Mouse (Mus musculus): ENCODE results near the gene Nlrc5. TPM values are rescaled to one million over a fixed set of nuclear protein-coding genes. Genes with fewer than 3 reads are reported as not detected.

Nlrc5 gene
- polyA plus RNA-seq, 1 experiment from 2014 or later, result 0.45 TPM

DNA sequence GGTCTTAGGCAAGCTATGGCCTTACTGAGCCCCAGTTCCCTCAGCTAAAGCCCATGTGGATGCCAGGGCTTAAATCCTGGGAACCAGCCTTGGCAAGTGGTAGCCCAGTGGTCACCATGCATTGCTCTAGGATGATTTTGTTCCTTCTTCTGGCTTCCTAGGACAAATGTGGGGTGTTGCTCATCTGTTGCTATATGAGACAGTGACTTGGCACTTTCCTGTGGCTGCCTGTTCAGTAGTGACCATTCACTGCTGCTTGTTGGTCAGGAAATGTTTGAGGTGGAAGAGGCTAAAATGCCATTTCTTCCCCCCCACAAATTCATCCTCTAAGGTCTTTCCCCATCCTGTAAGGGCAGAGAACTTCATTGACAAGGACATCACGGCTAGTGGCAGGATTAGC is 135.3 kb downstream of the Nlrc5 start:
- Histone ChIP-seq H3K27me3 (ENCODE audit: control insufficient read depth, insufficient read depth, low read depth, low read length) (no peaks in the 10 kb centered on the region), H3K4me3 (ENCODE audit: low read length) (no peak overlapping the region), H3K27ac (ENCODE audit: low read length) (no peak overlapping the region), H3K4me2 (ENCODE audit: low read depth, low read length) (no peak overlapping the region), H3K4me1 (replicated peaks; ENCODE audit: control insufficient read depth, insufficient read depth, low read length) (no peaks in the 10 kb centered on the region), H3K36me3 (ENCODE audit: control insufficient read depth, insufficient read depth, low read length) (peaks cover under 1% of the 10 kb centered on the region; the same call in 1 of the 2 replicates), H3K9me3 (ENCODE audit: control insufficient read depth, low read length) (no peaks in the 10 kb centered on the region), H3K9ac (ENCODE audit: low read length) (no peak overlapping the region)
- 73% methylated on average over 1 of the region's 1 CpGs for WGBS
- no peak for ATAC-seq (ENCODE audit: low read depth)

- H3K4me1 ChIP-seq (replicated peaks; ENCODE audit: control insufficient read depth, insufficient read depth, low read length), result no peaks in the 10 kb centered on the region
- no peak overlapping the region for H3K9ac ChIP-seq (ENCODE audit: low read length)
- H3K4me3 ChIP-seq (ENCODE audit: low read length), result no peak overlapping the region
- no peaks in the 10 kb centered on the region for H3K27me3 ChIP-seq (ENCODE audit: control insufficient read depth, insufficient read depth, low read depth, low read length)
- WGBS, result 77% methylated on average over 2 of the region's 2 CpGs
- no peak overlapping the region for H3K4me2 ChIP-seq (ENCODE audit: low read depth, low read length)
- H3K27ac ChIP-seq (ENCODE audit: low read length), result no peak overlapping the region
- no peak for ATAC-seq (ENCODE audit: low read depth)
- H3K9me3 ChIP-seq (ENCODE audit: control insufficient read depth, low read length), result no peaks in the 10 kb centered on the region
- peaks cover 8% of the 10 kb centered on the region for H3K36me3 ChIP-seq (ENCODE audit: control insufficient read depth, insufficient read depth, low read length)
Measured at GRCm38 (mm10) chr8:94571896-94572295, 137.7 kb downstream of the Nlrc5 start.

- no peaks in the 10 kb centered on the region for H3K9me3 ChIP-seq (ENCODE audit: control insufficient read depth, low read length)
- 85% methylated on average over 16 of the region's 16 CpGs for WGBS
- no peaks in the 10 kb centered on the region for H3K27me3 ChIP-seq (ENCODE audit: control insufficient read depth, insufficient read depth, low read depth, low read length)
- H3K36me3 ChIP-seq (ENCODE audit: control insufficient read depth, insufficient read depth, low read length), result peaks cover 23% of the 10 kb centered on the region
- no peak for ATAC-seq (ENCODE audit: low read depth)
- H3K27ac ChIP-seq (ENCODE audit: low read length), result no peak overlapping the region
- H3K4me3 ChIP-seq (ENCODE audit: low read length), result no peak overlapping the region
- no peaks in the 10 kb centered on the region for H3K4me1 ChIP-seq (replicated peaks; ENCODE audit: control insufficient read depth, insufficient read depth, low read length)
- no peak overlapping the region for H3K4me2 ChIP-seq (ENCODE audit: low read depth, low read length)
- H3K9ac ChIP-seq (ENCODE audit: low read length), result no peak overlapping the region
Measured at GRCm38 (mm10) chr8:94574159-94574907, 140.2 kb downstream of the Nlrc5 start.

DNA sequence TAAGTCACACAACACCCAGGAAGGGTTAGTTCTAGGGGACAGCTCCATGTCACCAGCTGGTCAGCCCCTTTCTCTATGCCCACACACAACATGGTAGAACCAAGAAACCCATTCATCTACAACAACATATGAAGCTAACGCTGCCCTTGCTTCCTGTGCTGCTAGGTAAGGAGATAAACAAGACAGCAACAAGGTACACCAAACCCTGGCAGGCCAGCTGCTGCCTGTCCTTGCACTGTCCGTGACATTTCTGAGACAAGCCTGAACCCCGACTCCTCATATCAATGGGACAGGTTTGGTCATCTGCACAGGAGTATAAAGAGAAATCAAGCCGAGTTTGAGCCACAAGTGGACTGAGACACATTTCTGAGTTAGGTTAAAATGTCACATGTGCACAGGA is 141.0 kb downstream of the Nlrc5 start:
- H3K4me2 ChIP-seq (ENCODE audit: low read depth, low read length), result no peak overlapping the region
- no peak overlapping the region for H3K9ac ChIP-seq (ENCODE audit: low read length)
- no peaks in the 10 kb centered on the region for H3K9me3 ChIP-seq (ENCODE audit: control insufficient read depth, low read length)
- no peaks in the 10 kb centered on the region for H3K27me3 ChIP-seq (ENCODE audit: control insufficient read depth, insufficient read depth, low read depth, low read length)
- no peak overlapping the region for H3K27ac ChIP-seq (ENCODE audit: low read length)
- peaks cover 23% of the 10 kb centered on the region for H3K36me3 ChIP-seq (ENCODE audit: control insufficient read depth, insufficient read depth, low read length)
- 87% methylated on average over 4 of the region's 4 CpGs for WGBS
- no peaks in the 10 kb centered on the region for H3K4me1 ChIP-seq (replicated peaks; ENCODE audit: control insufficient read depth, insufficient read depth, low read length)
- ATAC-seq (ENCODE audit: low read depth), result no peak
- no peak overlapping the region for H3K4me3 ChIP-seq (ENCODE audit: low read length)

Small RNA genes within 50 kb of the gene (microRNA-seq; reads per million reads assigned to microRNA genes)
- not detected for gene Mir7072

Other genes with a start within 250 kb of the Nlrc5 start
- gene Nup93, start 219.8 kb upstream of the Nlrc5 start, polyA plus RNA-seq (2015; fragmentation: Nextera tagmentation; extraction: Ambion mirVana), result 80.2 and 86.2 TPM in 2 replicates
- gene Slc12a3, start 105.2 kb upstream of the Nlrc5 start, polyA plus RNA-seq (2015; fragmentation: Nextera tagmentation; extraction: Ambion mirVana), result 0.08 and 0.13 TPM in 2 replicates
- gene Herpud1, start 47.9 kb upstream of the Nlrc5 start, polyA plus RNA-seq (2015; fragmentation: Nextera tagmentation; extraction: Ambion mirVana), result 126 and 140 TPM in 2 replicates
- 9.9 and 10.6 TPM in 2 replicates for gene Cpne2, start 98.6 kb downstream of the Nlrc5 start, polyA plus RNA-seq (2015; fragmentation: Nextera tagmentation; extraction: Ambion mirVana)
- gene Rspry1, start 167.6 kb downstream of the Nlrc5 start, polyA plus RNA-seq (2015; fragmentation: Nextera tagmentation; extraction: Ambion mirVana), result 32.7 and 35.5 TPM in 2 replicates
- 50.8 and 52.9 TPM in 2 replicates for gene Fam192a, start 167.6 kb downstream of the Nlrc5 start, polyA plus RNA-seq (2015; fragmentation: Nextera tagmentation; extraction: Ambion mirVana)
- gene Arl2bp, start 232.2 kb downstream of the Nlrc5 start, polyA plus RNA-seq (2015; fragmentation: Nextera tagmentation; extraction: Ambion mirVana), result 106 and 118 TPM in 2 replicates